Mouse (Mus musculus) ZHBTc4 (cell line): ENCODE measurements around the gene Sh2d1b2.
"Not testable (repeated sequence)": the region's sequence is repeated elsewhere in the genome, so short reads cannot be mapped to it uniquely, and the experiment has no call there.

Source experiments
- DNase-seq: peaks from one replicate; pipeline ENCODE4 v3.0.0-alpha.2; 2011; ENCODE audit warnings: low read depth, low spot score

Gene Sh2d1b2

DNA sequence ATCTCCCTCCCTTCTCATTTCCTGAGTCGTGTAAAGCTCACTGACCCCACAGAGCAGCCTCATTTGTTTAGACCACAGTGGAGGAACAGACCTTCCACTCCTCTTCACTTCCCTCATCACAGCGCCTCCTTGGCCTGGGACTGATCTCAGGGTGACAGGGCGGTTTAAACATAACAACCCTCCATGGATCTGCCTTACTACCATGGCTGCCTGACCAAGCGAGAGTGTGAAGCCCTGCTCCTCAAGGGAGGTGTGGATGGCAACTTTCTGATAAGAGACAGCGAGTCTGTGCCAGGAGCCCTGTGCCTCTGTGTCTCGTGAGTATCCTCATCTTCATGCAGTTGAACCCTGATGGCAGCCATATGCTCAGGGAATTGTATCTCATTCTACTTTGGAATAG is at the start of gene Sh2d1b2:
Sh2d1b2 (plus strand) TSS at position 62 of the 400 bp plus-strand sequence.
- not testable (repeated sequence) for DNase-seq

GRCm38 (mm10) chr1:170185137-170185536 is 47.4 kb upstream of the Sh2d1b2 start:
- no peak for DNase-seq

DNA sequence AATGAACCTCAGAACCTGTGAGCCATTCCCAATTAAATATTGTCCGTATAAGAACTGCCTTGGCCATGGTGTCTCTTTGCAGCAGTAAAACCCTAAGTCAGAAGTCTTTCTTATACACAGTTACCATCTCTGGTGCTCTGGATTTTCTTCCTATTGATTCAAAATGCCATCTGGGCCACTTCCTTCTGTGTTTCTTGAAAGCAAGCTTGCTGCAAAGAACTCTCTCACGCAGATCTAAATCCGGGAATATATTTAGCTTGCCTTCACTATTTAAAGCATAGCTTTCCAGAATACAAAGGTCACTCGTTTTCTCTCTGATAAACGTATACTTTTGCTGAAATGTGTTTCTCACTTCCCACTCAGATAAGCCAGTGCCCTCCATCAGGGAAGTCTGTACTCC is 46.0 kb upstream of the Sh2d1b2 start:
- no peak for DNase-seq

- DNase-seq = peak; percentile 35
These were observed 43.9 kb upstream of the Sh2d1b2 start for GRCm38 (mm10) chr1:170188601-170189000.

GRCm38 (mm10) chr1:170190225-170190624 is 42.3 kb upstream of the Sh2d1b2 start:
- no peak for DNase-seq

GRCm38 (mm10) chr1:170191925-170192324 is 40.6 kb upstream of the Sh2d1b2 start:
- DNase-seq = no peak

DNA sequence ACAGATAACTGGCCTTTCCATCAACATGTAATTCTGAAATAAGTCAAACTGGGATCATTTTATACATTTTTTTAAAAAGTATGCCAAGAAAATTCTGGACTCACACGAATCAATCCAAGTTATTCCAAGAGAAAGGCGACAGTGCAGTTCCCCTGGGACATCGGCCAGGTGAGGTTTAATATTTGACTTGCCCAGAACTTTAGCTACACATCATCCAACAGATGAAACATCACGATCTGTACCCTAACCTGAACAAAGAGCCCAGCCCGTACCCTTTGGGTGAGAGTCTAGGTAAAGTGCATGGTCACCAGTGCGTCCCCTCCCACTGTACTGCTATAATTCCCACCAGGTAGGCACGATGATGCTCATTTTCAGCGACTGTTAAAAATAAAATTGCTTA is 36.3 kb upstream of the Sh2d1b2 start:
- no peak for DNase-seq

DNA sequence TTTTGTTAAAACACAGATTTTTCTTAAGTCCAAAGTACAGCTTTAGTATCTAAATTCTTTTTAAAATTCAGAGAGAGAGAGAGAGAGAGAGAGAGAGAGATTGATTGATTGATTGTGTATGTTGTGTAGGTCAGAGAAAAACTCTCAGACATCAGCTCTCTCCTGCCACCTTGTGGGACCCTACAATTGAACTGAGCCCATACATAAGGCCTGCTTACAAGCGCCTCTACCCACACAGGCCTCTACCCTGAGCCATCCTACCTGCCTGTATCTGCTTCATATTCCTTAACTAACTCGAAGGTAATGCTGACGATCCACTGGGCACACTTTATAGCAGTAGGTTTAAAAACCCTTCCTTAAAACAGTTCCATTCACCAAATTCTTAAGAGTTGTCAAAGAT is 32.2 kb upstream of the Sh2d1b2 start:
- peak; percentile 49 for DNase-seq

DNA sequence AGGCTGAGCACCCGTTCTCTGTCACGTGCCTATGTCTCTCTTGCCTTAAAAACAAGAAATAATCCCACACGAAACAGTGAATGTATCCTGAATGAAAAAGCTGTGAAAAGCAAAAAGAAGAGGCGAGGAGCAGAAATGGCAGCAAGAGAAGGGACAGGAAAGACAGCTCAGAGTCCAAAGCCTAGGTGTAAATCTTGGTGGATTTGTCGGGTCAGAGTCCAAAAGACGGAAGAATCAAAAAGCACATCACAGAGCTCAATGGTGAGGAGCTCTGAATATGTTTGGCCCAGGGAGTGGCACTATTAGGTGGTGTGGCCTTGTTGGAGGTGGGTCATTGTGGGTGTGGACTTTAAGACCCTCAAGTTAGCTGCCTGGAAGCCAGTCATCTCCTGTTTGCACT is 26.2 kb upstream of the Sh2d1b2 start:
- no peak for DNase-seq

GRCm38 (mm10) chr1:170213181-170213879 is 19.2 kb upstream of the Sh2d1b2 start:
- no peak for DNase-seq

GRCm38 (mm10) chr1:170214383-170214756 is 18.2 kb upstream of the Sh2d1b2 start:
- no peak for DNase-seq

DNA sequence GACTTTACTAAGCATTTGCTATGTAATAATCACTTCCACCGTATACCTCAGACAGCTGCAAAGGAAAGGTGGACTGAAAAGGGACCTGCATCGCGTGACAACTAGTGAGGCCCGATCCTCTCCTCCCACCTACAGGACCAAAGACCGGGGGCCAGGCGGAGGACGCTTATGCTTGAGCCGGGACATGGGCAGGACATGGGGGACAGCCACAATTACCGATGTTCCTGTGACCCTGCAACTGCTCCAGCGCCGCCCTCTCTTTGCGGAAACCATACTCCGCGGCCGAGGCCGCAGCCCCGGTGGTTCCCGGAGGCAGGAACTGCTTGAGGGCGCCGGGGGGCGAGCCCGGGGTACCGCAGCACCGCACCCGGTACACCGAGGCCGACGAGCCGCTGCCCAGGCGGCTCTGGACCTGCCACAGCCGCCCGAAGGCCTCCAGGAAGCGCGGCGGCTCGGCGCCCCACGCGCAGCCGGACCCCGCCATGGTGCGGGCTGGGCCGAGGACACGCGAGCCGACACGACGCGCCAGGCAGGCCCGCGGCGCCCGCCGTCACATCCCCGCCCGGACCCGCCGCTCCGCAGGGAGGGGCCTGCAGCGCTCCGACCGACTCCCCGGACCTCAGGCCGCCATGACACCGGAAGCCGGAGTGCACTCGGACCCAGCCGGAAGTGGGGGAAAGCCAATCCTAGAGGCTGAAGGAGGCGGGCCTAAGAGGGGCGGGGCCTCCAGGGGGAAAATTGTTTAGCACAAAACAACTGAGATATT is 17.6 kb upstream of the Sh2d1b2 start, which contains the start of gene Uhmk1:
Uhmk1 (minus strand) TSS at position 641 of the 766 bp plus-strand sequence.
- peak; percentile 90 for DNase-seq

- DNase-seq = peak; percentile 2
These were observed 17.0 kb upstream of the Sh2d1b2 start for GRCm38 (mm10) chr1:170215590-170215989.

DNA sequence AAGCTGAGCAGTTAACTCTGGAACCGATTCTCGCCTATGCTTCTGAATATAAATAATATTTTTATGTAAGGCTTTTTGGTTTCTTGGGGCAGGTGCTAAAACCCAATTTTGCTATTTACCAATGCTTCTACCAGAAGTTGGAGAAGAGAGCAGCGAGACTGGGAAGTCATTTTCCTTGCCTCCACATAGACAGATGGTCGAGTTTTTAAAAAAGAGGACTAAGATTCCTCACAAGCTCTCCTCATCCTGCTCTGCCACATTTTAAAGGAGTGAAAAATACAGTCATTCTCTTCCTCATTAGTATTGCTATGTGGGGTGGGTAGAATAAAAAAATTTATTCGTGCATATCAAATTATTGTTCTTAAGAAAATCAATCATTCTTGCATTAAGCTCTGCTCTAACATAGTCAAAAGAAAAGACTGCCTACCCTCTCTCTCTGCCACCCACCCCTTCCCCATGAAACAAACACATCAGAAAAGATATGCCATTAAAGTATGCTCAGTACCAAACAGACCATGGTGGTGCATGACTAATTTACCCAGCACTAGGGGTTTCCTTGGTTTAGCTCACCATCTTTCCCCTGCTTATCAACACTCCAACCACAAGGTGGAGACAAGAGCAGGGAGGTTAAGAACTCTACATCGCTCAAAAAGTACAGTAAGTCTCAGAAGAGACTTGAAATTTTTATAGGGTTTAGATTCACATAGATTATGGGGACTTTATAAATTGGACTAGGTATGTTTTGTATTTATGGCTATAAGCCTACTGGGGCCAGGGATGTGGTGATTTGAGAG is 14.3 kb upstream of the Sh2d1b2 start:
- DNase-seq = peak; percentile 68

GRCm38 (mm10) chr1:170220351-170220750 is 12.2 kb upstream of the Sh2d1b2 start:
- DNase-seq = no peak

DNA sequence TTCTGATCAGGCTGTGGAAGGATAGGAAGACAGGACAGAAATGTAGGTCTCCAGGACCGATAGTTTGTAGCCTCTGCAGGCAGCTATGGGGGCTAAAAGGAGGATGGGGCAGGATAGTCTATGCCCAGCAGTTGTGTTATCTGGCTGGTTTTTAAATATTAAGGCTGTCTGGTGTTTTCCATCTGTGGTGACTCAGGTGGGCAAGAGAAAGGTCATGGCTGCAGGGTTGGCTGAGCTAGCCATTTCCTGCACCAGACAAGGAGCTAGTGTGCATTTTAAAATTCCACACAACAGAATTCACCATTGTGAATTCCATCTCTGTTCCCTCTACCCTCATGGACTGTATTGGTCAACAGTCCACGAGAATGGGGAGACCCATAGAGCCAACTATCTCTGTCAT is 9.3 kb upstream of the Sh2d1b2 start:
- DNase-seq = no peak

DNA sequence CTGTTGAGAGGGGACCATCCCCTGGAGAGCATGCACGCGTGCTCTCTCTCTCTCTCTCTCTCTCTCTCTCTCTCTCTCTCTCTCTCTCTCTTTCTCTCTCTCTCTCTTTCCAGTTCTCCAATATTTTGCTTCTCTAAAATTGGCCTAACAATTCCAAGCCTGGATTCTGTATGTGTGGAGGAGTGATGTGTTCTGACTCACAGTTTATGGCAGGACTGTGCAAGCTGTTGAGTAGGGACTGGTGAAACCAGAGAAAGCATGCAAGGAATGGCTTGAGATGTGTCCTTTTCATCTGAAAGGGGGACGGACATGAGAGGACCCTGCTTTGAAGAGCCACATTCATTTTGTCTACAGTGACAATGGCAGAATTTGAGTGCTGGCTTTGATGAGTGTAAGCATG is 12.5 kb downstream of the Sh2d1b2 start:
- DNase-seq = no peak

DNA sequence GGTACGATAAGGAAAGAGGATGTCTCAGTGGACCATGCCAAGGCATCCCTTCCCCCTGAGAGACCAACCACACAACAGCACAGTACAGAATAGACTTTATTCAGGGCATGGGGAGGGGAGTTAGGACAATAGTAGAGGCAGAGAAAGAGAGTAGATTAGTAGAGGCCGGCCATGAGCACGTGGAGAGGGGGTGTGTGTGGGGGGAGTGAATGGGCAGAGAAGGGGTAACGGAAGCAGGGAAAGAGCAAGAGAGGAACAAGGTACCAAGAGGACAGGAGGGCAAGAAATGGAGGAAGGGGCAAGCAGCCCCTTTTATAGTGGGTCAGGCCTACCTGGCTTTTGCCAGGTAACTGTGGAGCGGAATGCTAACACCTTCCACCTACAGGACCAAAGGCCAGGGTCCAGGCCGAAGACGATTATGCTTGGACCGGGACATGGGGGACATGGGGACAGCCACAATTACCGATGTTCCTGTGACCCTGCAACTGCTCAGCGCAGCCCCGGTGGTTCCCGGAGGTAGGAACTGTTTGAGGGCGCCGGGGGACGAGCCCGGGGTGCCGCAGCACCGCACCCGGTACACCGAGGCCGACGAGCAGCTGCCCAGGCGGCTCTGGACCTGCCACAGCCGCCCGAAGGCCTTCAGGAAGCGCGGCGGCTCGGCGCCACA is 22.5 kb downstream of the Sh2d1b2 start:
- DNase-seq = peak; percentile 6

DNA sequence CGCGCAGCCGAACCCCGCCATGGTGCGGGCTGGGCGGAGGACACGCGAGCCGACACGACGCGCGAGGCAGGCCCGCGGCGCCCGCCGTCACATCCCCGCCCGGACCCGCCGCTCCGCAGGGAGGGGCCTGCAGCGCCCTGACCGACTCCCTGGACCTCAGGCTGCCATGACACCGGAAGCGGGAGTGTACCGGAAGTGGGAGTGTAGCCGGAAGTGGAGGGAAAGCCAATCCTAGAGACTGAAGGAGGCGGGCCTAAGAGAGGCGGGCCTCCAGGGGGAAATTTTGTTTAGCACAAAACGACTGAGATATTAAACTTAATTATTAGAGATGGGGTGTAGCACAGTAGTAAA is 23.0 kb downstream of the Sh2d1b2 start:
- peak; percentile 85 for DNase-seq

GRCm38 (mm10) chr1:170270281-170270680 is 37.7 kb downstream of the Sh2d1b2 start:
- DNase-seq = no peak

DNA sequence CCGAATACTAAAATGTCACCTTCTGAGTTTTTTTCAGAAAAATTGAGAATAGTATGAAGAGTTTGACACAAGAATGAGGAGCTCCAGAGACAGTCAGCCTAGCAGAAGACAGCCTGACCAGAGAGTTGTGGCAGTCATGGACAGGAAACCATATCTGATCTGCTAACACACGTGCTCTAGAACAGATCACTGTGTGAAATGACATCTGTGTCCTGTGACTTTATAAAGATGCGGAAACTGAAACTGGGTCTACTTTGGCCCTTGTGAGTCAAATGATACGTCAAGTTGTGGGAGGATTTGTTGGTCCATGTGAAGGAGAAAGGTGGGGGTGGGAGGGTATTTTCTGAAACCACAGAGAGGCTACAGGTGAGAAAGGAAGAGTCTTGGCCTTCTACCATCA is 38.1 kb downstream of the Sh2d1b2 start:
- no peak for DNase-seq

- DNase-seq = no peak
These were observed 40.7 kb downstream of the Sh2d1b2 start for GRCm38 (mm10) chr1:170273252-170273651.
